ENCODE assay signal across 18 mouse cellular contexts in genomic region chr13:104580686-104581350, GRCm38 (mm10).
DNase-seq lines count a peak whose midpoint lies in the region; ATAC-seq lines count a peak whose summit lies in the region.
"Had no signal": no experiment of that assay in that cellular context is flagged by ENCODE, and none has a peak within 500 bp of the region (broad histone marks: within the 10 kb centered on the region; RNA-seq: fewer than 3 reads in every experiment).

No protein-coding gene starts in this region.

- H3K4me2 ChIP-seq in heart, embryonic 11.5 days, result no peak overlapping the region
- no peak overlapping the region for H3K4me2 ChIP-seq in lung, embryonic 16.5 days (ENCODE audit: low read depth, low read length)
- no peak overlapping the region for H3K4me2 ChIP-seq in limb, embryonic 12.5 days
- H3K4me2 ChIP-seq: embryonic facial prominence, embryonic 15.5 days; forebrain, embryonic 13.5 days; hindbrain, embryonic 15.5 days had no signal

- no peak for DNase-seq in heart, postnatal 10 days
- no peak for DNase-seq in lung, postnatal 14 days
- peak; percentile 80 for DNase-seq in R1 (ENCODE audit: low read depth, low spot score)
- no peak for DNase-seq in B cell, adult 2 months
- no peak for DNase-seq in neural tube, embryonic 10.5 days (ENCODE audit: extremely low spot score, low spot score)
- DNase-seq: adrenal gland, postnatal 10 days; cerebellum, adult 2 months; heart, adult 2 months; kidney, adult 2 months; kidney, postnatal 36 days had no signal

- WGBS in heart, embryonic 11.5 days (ENCODE audit: insufficient replicate concordance), result 47% methylated on average over 9 of the region's 9 CpGs
- 43% methylated on average over 9 of the region's 9 CpGs for WGBS in lung, embryonic 16.5 days
- 47% methylated on average over 9 of the region's 9 CpGs for WGBS in limb, embryonic 12.5 days

- ATAC-seq in heart, embryonic 11.5 days (replicated peaks; ENCODE audit: insufficient number of reproducible peaks, low FRiP score, low TSS enrichment), result 0 out of 2 replicates have a peak, but pooled peaks have one; percentile 22
- ATAC-seq in lung, embryonic 16.5 days (ENCODE audit: low read depth), result peak; percentile 23; the same call in 1 of the 2 replicates
- no peak for ATAC-seq in limb, embryonic 12.5 days (ENCODE audit: insufficient number of reproducible peaks, insufficient read depth, low FRiP score, low TSS enrichment, low read depth)
- ATAC-seq: forebrain, embryonic 13.5 days had no signal

- no peak overlapping the region for H3K27ac ChIP-seq in heart, embryonic 11.5 days (ENCODE audit: low read depth, low read length)
- no peak overlapping the region for H3K27ac ChIP-seq in lung, embryonic 16.5 days (ENCODE audit: low read length)
- H3K27ac ChIP-seq in limb, embryonic 12.5 days, result peak overlapping the region; percentile 60
- H3K27ac ChIP-seq: embryonic facial prominence, embryonic 15.5 days; forebrain, embryonic 13.5 days; heart, adult 2 months; hindbrain, embryonic 15.5 days; liver, embryonic 14.5 days had no signal

- H3K9me3 ChIP-seq in heart, embryonic 11.5 days (replicated peaks; ENCODE audit: control insufficient read depth, low read length), result no peaks in the 10 kb centered on the region
- no peaks in the 10 kb centered on the region for H3K9me3 ChIP-seq in lung, embryonic 16.5 days (ENCODE audit: control insufficient read depth, low read length)
- H3K9me3 ChIP-seq in limb, embryonic 12.5 days, result no peaks in the 10 kb centered on the region
- H3K9me3 ChIP-seq: embryonic facial prominence, embryonic 15.5 days; forebrain, embryonic 13.5 days; G1E; hindbrain, embryonic 15.5 days had no signal

- 0 out of 2 replicates have a peak, but pooled peaks cover 2% of the 10 kb centered on the region for H3K4me1 ChIP-seq in heart, embryonic 11.5 days (ENCODE audit: control insufficient read depth, insufficient read depth, low read length)
- H3K4me1 ChIP-seq in lung, embryonic 16.5 days (replicated peaks; ENCODE audit: control insufficient read depth, insufficient read depth, low read length), result peaks cover 3% of the 10 kb centered on the region
- H3K4me1 ChIP-seq in limb, embryonic 12.5 days (replicated peaks), result peaks cover 50% of the 10 kb centered on the region
- H3K4me1 ChIP-seq: hindbrain, embryonic 15.5 days had no signal

- H3K9ac ChIP-seq in heart, embryonic 11.5 days (ENCODE audit: low read depth, low read length), result no peak overlapping the region
- H3K9ac ChIP-seq in lung, embryonic 16.5 days (ENCODE audit: low read length), result no peak overlapping the region
- H3K9ac ChIP-seq in limb, embryonic 12.5 days (replicated peaks), result no peak overlapping the region
- H3K9ac ChIP-seq: embryonic facial prominence, embryonic 15.5 days; forebrain, embryonic 13.5 days; hindbrain, embryonic 15.5 days; liver, embryonic 14.5 days had no signal

- no peaks in the 10 kb centered on the region for H3K27me3 ChIP-seq in heart, embryonic 11.5 days (ENCODE audit: control insufficient read depth, insufficient read depth, low read length)
- H3K27me3 ChIP-seq in lung, embryonic 16.5 days (ENCODE audit: control insufficient read depth, insufficient read depth, low read depth, low read length), result no peaks in the 10 kb centered on the region
- H3K27me3 ChIP-seq in limb, embryonic 12.5 days, result no peaks in the 10 kb centered on the region
- H3K27me3 ChIP-seq: embryonic facial prominence, embryonic 15.5 days; forebrain, embryonic 13.5 days; hindbrain, embryonic 15.5 days had no signal

- intact Hi-C loops in heart, postnatal 10 days (cut with DNase I), result no loop called here

- H3K36me3 ChIP-seq in heart, embryonic 11.5 days (ENCODE audit: control insufficient read depth, insufficient read depth, low read length), result no peaks in the 10 kb centered on the region
- no peaks in the 10 kb centered on the region for H3K36me3 ChIP-seq in lung, embryonic 16.5 days (ENCODE audit: control insufficient read depth, insufficient read depth, low read length)
- no peaks in the 10 kb centered on the region for H3K36me3 ChIP-seq in limb, embryonic 12.5 days
- H3K36me3 ChIP-seq: embryonic facial prominence, embryonic 15.5 days; G1E; hindbrain, embryonic 15.5 days had no signal

- no peak overlapping the region for H3K4me3 ChIP-seq in heart, embryonic 11.5 days (ENCODE audit: low read depth, low read length)
- H3K4me3 ChIP-seq in lung, embryonic 16.5 days (ENCODE audit: low read length), result no peak overlapping the region
- no peak overlapping the region for H3K4me3 ChIP-seq in limb, embryonic 12.5 days (replicated peaks)
- H3K4me3 ChIP-seq: embryonic facial prominence, embryonic 15.5 days; forebrain, embryonic 13.5 days; heart, adult 2 months; hindbrain, embryonic 15.5 days had no signal
